Mouse (Mus musculus) megakaryocyte, embryonic 14.5 days (primary cell): ENCODE results near the gene Zfp738.
"Not testable (repeated sequence)": the region's sequence is repeated elsewhere in the genome, so short reads cannot be mapped to it uniquely, and the experiment has no call there.

Source experiments
- FLI1 ChIP-seq: IDR thresholded peaks from 2 replicates; pipeline ENCODE4 v1.6.1; 2012; ENCODE audit warnings: low read length, inconsistent platforms, mixed read lengths
- GATA1 ChIP-seq: IDR thresholded peaks from 3 replicates; pipeline ENCODE4 v1.6.1; 2012; ENCODE audit warnings: mixed read lengths, low read length, inconsistent platforms, borderline replicate concordance

- not testable (repeated sequence) for TF ChIP-seq GATA1, FLI1
These were observed 47.5 kb upstream of the Zfp738 start for GRCm38 (mm10) chr13:67734391-67734790.
